Mouse (Mus musculus) embryonic facial prominence, embryonic 12.5 days (tissue): ENCODE measurements at regions not wholly inside any gene's neighbourhood (a gene's known extent, or its start where the extent isn't known, plus 50 kb on each side); places are given as distances from the start of the nearest gene placed in this dataset.

Experiments used
- ATAC-seq: fragments of 200-750 bp; cut with Nextera tagmentation; 2 replicates; pipeline ENCODE4 v1.8.0; 2017; ENCODE audit not compliant: insufficient number of reproducible peaks, insufficient read depth, low FRiP score, low TSS enrichment
- H3K27ac ChIP-seq: fragments of 300-500 bp; sonication (generic); 2 replicates; pipeline ENCODE4 v1.5.1; 2016; ENCODE audit warnings: mild to moderate bottlenecking
- H3K27me3 ChIP-seq: fragments of 300-500 bp; sonication (generic); 2 replicates; pipeline ENCODE4 v1.6.1; 2016; ENCODE audit warnings: mild to moderate bottlenecking, moderate library complexity
- H3K36me3 ChIP-seq: fragments of 300-500 bp; sonication (generic); 2 replicates; pipeline ENCODE4 v1.6.1; 2016; ENCODE audit warnings: mild to moderate bottlenecking
- H3K4me1 ChIP-seq: fragments of 300-500 bp; sonication (generic); 2 replicates; pipeline ENCODE4 v1.6.1; 2016
- H3K4me2 ChIP-seq: fragments of 300-500 bp; sonication (generic); replicated peaks from 2 replicates; pipeline ENCODE4 v1.6.1; 2016; ENCODE audit warnings: mild to moderate bottlenecking, moderate library complexity
- H3K4me3 ChIP-seq: fragments of 300-500 bp; sonication (generic); 2 replicates; pipeline ENCODE4 v1.5.1; 2016; ENCODE audit warnings: mild to moderate bottlenecking
- H3K9ac ChIP-seq: fragments of 300-500 bp; sonication (generic); 2 replicates; pipeline ENCODE4 v1.6.1; 2016; ENCODE audit warnings: mild to moderate bottlenecking, moderate library complexity
- H3K9me3 ChIP-seq: fragments of 300-500 bp; sonication (generic); 2 replicates; pipeline ENCODE4 v1.6.1; 2016; ENCODE audit warnings: mild to moderate bottlenecking, moderate library complexity
- WGBS: fragments of 180-500 bp; shearing (Covaris S2); methylation state at CpG from one replicate; pipeline ENCODE4 v1.1.7; 2016; 5-methylcytosine and 5-hydroxymethylcytosine counted together

DNA sequence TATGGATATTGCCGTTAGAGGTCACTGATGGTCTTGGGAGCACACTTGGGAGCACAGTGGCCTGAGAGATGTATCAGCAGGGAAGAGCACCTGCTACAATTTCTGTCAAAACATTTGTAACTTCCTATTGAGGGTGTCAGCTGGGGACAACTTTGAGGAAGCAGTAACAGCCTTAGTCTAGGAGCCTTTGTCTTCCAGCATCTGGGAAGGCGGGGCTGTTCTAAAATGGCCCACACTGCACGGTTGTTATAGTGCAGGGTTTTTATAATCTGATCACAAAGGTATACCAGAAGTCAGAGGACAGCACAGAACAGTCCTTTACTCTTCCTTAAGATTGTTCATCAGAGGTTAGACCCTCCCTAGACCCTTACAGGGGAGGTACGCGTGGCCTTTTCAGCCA lies 152.3 kb downstream of the Hibadh start:
- no peak overlapping the region for H3K4me3 ChIP-seq
- ATAC-seq = no peak

DNA sequence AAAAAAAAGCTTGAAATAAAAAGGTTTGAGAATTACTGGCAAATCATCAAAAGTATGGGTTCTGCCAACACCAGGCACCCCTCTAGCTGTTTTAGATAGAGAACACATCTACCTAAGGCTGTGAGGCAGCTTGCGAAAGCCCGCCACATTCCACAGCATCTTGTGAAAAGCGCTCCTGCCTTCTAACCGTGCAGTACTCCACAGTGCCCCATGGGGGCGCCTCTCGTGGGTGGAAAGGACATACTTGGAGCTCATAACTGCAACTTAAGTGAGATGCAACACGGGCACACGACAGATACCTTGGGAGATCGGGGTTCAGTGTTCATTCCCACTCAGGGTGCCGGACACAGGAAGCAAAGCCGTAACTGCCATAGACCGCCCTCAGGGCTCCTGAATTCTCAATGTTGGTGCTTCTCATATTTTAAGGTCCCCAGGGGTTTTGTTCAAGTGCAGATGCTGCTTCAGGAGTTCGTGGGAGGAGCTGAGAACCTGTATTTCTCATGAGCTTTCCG lies 149.9 kb downstream of the Hibadh start:
- Histone ChIP-seq H3K9ac (no peak overlapping the region), H3K4me1 (no peaks in the 10 kb centered on the region), H3K27me3 (no peaks in the 10 kb centered on the region), H3K4me3 (no peak overlapping the region), H3K36me3 (no peaks in the 10 kb centered on the region), H3K4me2 (no peak overlapping the region), H3K9me3 (no peaks in the 10 kb centered on the region), H3K27ac (no peak overlapping the region)
- ATAC-seq = no peak
- WGBS = 77% methylated on average over 14 of the region's 14 CpGs

More for the DNA sequence above, 152.3 kb downstream of the Hibadh start:
- 93% methylated on average over 5 of the region's 5 CpGs for WGBS
- no peaks in the 10 kb centered on the region for H3K36me3 ChIP-seq
- no peak overlapping the region for H3K27ac ChIP-seq
- H3K4me1 ChIP-seq = no peaks in the 10 kb centered on the region
- H3K27me3 ChIP-seq = no peaks in the 10 kb centered on the region
- H3K9me3 ChIP-seq = no peaks in the 10 kb centered on the region
- H3K9ac ChIP-seq = no peak overlapping the region
- H3K4me2 ChIP-seq = no peak overlapping the region

DNA sequence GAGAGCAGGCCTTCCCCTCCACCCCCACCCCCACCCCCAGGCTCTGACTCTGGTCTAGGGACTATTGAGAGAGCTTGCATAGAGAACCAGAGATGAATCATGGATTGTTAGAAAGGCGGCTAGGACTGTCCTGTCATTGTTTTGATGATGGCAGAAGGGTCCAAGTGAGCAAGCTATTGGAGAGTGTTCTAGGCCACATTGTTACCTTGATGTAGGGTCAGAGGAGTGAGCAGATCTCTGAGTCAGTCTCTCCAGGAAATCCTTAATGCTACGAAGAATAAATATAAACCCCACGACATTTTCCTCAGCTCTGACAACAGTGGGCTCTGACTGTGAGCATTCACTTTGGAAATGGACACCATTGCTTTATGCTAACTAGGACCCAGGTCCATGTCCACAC lies 144.9 kb downstream of the Hibadh start:
- Histone ChIP-seq H3K9me3 (no peaks in the 10 kb centered on the region), H3K4me3 (no peak overlapping the region), H3K4me2 (no peak overlapping the region), H3K27ac (no peak overlapping the region), H3K4me1 (no peaks in the 10 kb centered on the region), H3K36me3 (no peaks in the 10 kb centered on the region), H3K9ac (no peak overlapping the region), H3K27me3 (no peaks in the 10 kb centered on the region)
- 87% methylated on average over 3 of the region's 3 CpGs for WGBS
- no peak for ATAC-seq

DNA sequence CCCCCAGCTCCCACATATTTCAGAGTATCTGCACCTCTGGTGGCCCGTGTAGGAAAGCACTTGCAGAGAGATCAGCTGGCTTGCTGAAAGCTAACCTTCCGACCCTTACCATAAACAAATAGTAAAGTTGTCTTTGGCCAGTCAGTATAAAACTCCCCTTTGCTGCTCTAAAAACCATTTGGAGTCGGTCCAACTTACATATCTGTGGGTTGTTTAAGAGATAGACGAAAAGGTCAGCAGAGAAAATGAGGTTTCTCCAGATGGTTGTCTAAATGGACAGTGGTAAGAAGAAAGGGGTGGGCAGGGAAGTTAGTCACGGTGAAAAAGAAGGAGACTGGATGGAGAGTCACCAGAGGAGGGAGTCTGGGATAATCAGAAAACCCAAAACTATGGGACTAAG lies 144.3 kb downstream of the Hibadh start:
- WGBS = 70% methylated on average over 5 of the region's 5 CpGs
- Histone ChIP-seq H3K36me3 (no peaks in the 10 kb centered on the region), H3K4me2 (no peak overlapping the region), H3K4me3 (no peak overlapping the region), H3K4me1 (no peaks in the 10 kb centered on the region), H3K27ac (no peak overlapping the region), H3K9ac (no peak overlapping the region), H3K9me3 (no peaks in the 10 kb centered on the region), H3K27me3 (no peaks in the 10 kb centered on the region)
- no peak for ATAC-seq
